Mouse (Mus musculus): ENCODE results near the gene Cpsf7. TPM values are rescaled to one million over a fixed set of nuclear protein-coding genes. Genes with fewer than 3 reads are reported as not detected.

The Cpsf7 gene
- polyA plus RNA-seq (2015; fragmentation: Nextera tagmentation; extraction: Ambion mirVana) = 41.7 and 47.6 TPM in 2 replicates

DNA sequence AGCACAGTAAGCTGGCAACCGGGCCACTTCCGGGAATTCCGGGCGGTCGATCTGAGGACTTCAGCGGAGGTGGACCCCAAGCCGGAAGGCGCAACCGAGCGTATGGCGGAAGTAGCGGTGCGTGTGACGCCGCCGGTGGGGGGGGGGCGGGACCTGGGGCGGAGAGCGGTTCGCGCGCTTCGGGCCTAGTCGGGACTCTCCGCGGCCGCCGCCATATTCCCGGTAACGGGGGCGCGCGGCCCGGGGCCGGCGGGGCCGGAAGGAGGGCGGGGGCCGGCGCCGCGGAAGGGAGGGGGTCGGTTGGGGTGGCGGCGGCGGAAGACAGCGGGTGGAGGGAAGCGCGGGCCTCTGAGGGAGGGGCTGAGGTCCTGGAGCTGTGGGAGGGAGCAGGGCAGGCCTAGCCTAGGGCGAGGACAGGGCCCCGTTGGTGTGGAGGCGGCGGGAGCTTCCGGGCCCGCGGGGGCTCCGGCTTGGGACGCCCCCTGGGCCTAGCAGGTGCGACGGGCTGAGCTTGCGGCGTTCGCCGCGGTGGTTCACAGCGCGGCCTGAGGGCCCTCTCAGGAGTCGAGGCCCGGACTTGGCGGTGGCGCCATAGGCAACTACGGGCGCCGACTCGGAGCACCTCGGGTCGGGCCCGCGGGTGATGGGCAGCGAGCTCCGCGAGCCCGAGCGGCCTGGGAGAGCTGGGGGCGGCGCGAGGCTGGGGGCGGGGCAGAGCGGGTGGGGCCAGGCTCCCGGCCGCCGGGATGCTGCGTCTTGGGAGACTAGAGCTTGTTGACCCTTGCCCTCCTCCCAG, at the start of gene Cpsf7:
Gene Cpsf7 (plus strand): TSS at position 161 of the 796 bp plus-strand sequence.
- H3K4me1 ChIP-seq (replicated peaks; ENCODE audit: control insufficient read depth, insufficient read depth, low read length) = peaks cover 15% of the 10 kb centered on the region

DNA sequence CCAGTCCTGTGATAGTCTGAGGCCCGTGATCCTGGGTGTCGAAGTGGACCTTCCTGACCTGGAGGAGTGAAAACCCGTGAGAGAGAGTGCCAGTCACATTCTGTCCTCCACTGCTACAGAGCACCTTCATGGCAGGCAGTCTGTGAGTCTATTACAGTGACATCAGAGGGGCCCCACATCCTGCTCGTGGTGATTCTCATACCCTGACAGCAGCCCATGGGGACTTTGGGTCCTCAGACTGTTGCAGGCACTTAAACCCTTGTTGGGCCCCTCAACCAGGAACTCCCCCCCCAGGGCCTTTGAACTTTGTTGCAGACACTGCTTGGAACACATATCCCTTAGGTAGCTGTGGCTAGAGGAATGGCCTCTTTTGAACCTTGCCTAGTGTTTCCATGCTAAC, 45.5 kb upstream of the Cpsf7 start:
- H3K4me1 ChIP-seq (replicated peaks; ENCODE audit: control insufficient read depth, insufficient read depth, low read length) = no peaks in the 10 kb centered on the region
- H3K4me3 ChIP-seq (ENCODE audit: low read length) = no peak overlapping the region
- H3K27me3 ChIP-seq (ENCODE audit: control insufficient read depth, insufficient read depth, low read depth, low read length) = no peaks in the 10 kb centered on the region
- H3K36me3 ChIP-seq (ENCODE audit: control insufficient read depth, insufficient read depth, low read length) = no peaks in the 10 kb centered on the region
- H3K9ac ChIP-seq (ENCODE audit: low read length) = no peak overlapping the region
- 49% methylated on average over 4 of the region's 4 CpGs for WGBS
- ATAC-seq (ENCODE audit: low read depth) = no peak
- no peak overlapping the region for H3K4me2 ChIP-seq (ENCODE audit: low read depth, low read length)
- no peaks in the 10 kb centered on the region for H3K9me3 ChIP-seq (ENCODE audit: control insufficient read depth, low read length)
- no peak overlapping the region for H3K27ac ChIP-seq (ENCODE audit: low read length)

More for the DNA sequence above, at the start of gene Cpsf7:
- Histone ChIP-seq H3K4me2 (ENCODE audit: low read depth, low read length) (peak within 1 kb of the TSS; percentile 81), H3K9ac (ENCODE audit: low read length) (peak within 1 kb of the TSS; percentile 100), H3K27me3 (ENCODE audit: control insufficient read depth, insufficient read depth, low read depth, low read length) (no peaks in the 10 kb centered on the region), H3K27ac (ENCODE audit: low read length) (peak within 1 kb of the TSS; percentile 98), H3K9me3 (ENCODE audit: control insufficient read depth, low read length) (no peaks in the 10 kb centered on the region), H3K4me3 (ENCODE audit: low read length) (peak within 1 kb of the TSS; percentile 97), H3K36me3 (ENCODE audit: control insufficient read depth, insufficient read depth, low read length) (peaks cover 7% of the 10 kb centered on the region)
- under 1% methylated on average over 62 of the region's 93 CpGs for WGBS
- ATAC-seq (ENCODE audit: low read depth) = peak; percentile 97

DNA sequence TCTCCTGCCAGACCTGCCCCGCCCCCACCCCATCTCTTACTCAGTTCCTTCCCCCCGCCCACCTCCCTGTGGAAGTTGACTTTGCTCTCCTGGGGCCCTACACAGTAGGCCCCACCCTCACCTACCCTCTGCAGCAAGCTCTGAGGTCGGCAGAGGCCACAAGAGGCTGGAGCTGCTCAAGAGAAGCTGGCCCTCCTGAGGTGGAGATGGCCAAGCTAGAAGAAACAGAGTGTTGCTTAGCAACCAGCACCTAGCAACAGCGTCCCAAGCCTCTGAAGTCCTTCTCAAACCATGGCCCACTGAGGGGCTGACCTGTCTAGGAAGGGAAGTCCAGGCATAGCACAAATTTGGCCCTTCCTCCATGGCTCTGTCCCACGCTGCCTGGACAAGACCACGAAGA, 42.4 kb upstream of the Cpsf7 start, which contains the start of gene Ppp1r32:
Gene Ppp1r32 (minus strand): TSS at position 226 of the 400 bp plus-strand sequence.
- Histone ChIP-seq H3K36me3 (ENCODE audit: control insufficient read depth, insufficient read depth, low read length) (no peaks in the 10 kb centered on the region), H3K4me3 (ENCODE audit: low read length) (no peak within 1 kb of the TSS), H3K27me3 (ENCODE audit: control insufficient read depth, insufficient read depth, low read depth, low read length) (no peaks in the 10 kb centered on the region), H3K9ac (ENCODE audit: low read length) (no peak within 1 kb of the TSS), H3K27ac (ENCODE audit: low read length) (no peak within 1 kb of the TSS), H3K4me1 (replicated peaks; ENCODE audit: control insufficient read depth, insufficient read depth, low read length) (no peaks in the 10 kb centered on the region), H3K9me3 (ENCODE audit: control insufficient read depth, low read length) (no peaks in the 10 kb centered on the region), H3K4me2 (ENCODE audit: low read depth, low read length) (no peak within 1 kb of the TSS)
- peak; percentile 59 for ATAC-seq (ENCODE audit: low read depth)
- 26% methylated on average over 6 of the region's 6 CpGs for WGBS

DNA sequence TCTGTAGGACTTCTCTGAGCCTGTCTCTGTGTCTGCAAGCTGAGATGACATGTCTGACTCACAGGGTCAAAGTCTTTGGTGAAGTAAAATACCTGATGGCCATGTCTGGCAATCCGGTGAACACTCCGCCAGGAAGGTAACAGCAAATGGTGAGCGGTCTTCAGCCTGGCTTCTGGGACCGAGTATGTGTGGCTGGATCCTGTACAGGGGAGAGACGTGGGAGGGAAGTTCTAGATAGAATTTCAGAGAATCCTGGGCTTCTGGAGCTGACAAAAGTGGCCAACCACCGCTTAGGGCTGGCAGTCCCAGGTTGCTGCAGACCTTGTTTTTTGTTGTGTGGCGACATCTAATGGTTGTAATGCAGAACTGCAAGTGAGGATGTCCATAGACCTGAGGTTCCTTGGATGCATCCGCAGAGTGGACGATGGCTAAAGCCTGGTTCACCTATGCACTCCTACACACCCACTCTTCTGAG, 38.8 kb upstream of the Cpsf7 start:
- Histone ChIP-seq H3K9me3 (ENCODE audit: control insufficient read depth, low read length) (no peaks in the 10 kb centered on the region), H3K9ac (ENCODE audit: low read length) (no peak overlapping the region), H3K4me2 (ENCODE audit: low read depth, low read length) (no peak overlapping the region), H3K36me3 (ENCODE audit: control insufficient read depth, insufficient read depth, low read length) (no peaks in the 10 kb centered on the region), H3K27me3 (ENCODE audit: control insufficient read depth, insufficient read depth, low read depth, low read length) (no peaks in the 10 kb centered on the region), H3K27ac (ENCODE audit: low read length) (no peak overlapping the region), H3K4me1 (replicated peaks; ENCODE audit: control insufficient read depth, insufficient read depth, low read length) (no peaks in the 10 kb centered on the region), H3K4me3 (ENCODE audit: low read length) (no peak overlapping the region)
- peak; percentile 84 for ATAC-seq (ENCODE audit: low read depth)
- WGBS = 19% methylated on average over 9 of the region's 9 CpGs

DNA sequence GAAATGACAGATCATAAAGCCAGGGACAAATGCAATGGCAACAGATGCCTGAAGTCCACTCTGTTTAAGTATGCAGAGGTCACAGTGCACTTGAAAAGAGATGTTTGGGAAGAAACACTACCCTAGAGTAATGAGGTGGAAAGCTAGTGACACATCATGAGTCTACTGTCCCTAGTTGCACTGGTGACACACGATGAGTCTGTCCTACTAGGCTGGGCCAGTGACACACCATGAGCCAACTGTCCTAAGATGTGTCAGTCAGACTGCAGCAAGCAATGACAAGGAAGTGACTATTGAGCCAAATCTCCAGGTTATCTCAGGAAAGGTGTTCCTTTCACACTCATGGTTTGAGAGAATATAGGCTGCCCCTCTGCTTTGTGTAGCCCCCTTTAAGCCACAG, 29.4 kb upstream of the Cpsf7 start:
- no peaks in the 10 kb centered on the region for H3K4me1 ChIP-seq (replicated peaks; ENCODE audit: control insufficient read depth, insufficient read depth, low read length)
- no peak overlapping the region for H3K27ac ChIP-seq (ENCODE audit: low read length)
- no peak for ATAC-seq (ENCODE audit: low read depth)
- WGBS = 68% methylated on average over 1 of the region's 1 CpGs
- H3K36me3 ChIP-seq (ENCODE audit: control insufficient read depth, insufficient read depth, low read length) = no peaks in the 10 kb centered on the region
- no peak overlapping the region for H3K4me2 ChIP-seq (ENCODE audit: low read depth, low read length)
- H3K9ac ChIP-seq (ENCODE audit: low read length) = no peak overlapping the region
- H3K27me3 ChIP-seq (ENCODE audit: control insufficient read depth, insufficient read depth, low read depth, low read length) = no peaks in the 10 kb centered on the region
- H3K9me3 ChIP-seq (ENCODE audit: control insufficient read depth, low read length) = no peaks in the 10 kb centered on the region
- H3K4me3 ChIP-seq (ENCODE audit: low read length) = no peak overlapping the region

DNA sequence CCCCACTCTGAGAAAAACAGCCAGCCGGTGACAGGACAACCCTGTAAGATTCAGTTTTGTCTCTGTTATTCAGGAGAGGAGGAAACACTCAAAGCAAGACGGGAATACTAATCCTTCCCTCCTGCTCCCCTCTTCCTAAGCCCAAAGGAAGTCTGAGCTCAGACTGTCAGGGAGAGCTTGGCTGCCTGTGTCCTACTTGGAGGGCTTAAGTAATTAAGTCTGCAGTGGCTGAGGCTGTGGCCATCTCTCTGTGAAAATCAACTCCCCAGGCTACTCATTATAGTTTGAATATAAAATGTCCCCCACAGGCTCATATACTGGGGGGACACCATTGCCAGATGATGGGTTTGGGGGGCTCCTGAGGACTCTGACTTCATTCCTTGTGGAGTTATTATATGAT, 28.1 kb upstream of the Cpsf7 start:
- peaks cover 6% of the 10 kb centered on the region for H3K36me3 ChIP-seq (ENCODE audit: control insufficient read depth, insufficient read depth, low read length)
- no peak overlapping the region for H3K4me3 ChIP-seq (ENCODE audit: low read length)
- H3K9me3 ChIP-seq (ENCODE audit: control insufficient read depth, low read length) = no peaks in the 10 kb centered on the region
- no peak for ATAC-seq (ENCODE audit: low read depth)
- H3K27me3 ChIP-seq (ENCODE audit: control insufficient read depth, insufficient read depth, low read depth, low read length) = no peaks in the 10 kb centered on the region
- WGBS = 67% methylated on average over 2 of the region's 2 CpGs
- H3K4me1 ChIP-seq (replicated peaks; ENCODE audit: control insufficient read depth, insufficient read depth, low read length) = no peaks in the 10 kb centered on the region
- H3K9ac ChIP-seq (ENCODE audit: low read length) = no peak overlapping the region
- H3K27ac ChIP-seq (ENCODE audit: low read length) = no peak overlapping the region
- no peak overlapping the region for H3K4me2 ChIP-seq (ENCODE audit: low read depth, low read length)

DNA sequence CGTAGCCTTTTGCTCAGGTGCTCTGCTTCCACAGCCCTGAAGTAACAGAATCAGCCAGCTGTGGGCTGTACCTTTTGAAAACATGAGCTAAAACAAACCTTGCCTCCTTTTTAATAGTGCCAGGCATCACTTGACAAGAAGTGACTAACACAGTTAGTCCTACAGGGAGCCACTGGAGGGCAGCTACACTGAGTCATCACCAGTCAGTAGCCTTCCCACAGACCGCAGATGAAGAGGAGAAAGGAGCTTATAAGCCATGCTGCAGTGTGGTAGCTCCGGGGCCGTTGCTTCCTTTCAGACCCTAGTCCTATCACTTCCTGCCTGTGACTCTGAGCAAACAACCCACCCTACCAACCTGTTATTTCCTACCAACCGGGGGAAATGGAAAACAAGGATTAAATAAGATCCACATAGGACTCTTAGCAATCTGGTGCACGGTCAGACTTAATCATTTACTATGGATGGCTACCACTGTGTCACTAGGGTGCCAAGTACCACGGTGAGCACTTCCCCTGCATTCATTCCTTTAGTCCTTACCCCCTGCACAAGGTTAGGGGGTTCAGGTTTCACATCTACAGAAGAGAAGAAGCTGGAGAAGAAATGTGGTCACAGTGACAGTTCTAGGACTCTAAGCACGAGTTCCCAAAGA, 27.4 kb upstream of the Cpsf7 start:
- H3K27ac ChIP-seq (ENCODE audit: low read length) = no peak overlapping the region
- no peak for ATAC-seq (ENCODE audit: low read depth)
- no peaks in the 10 kb centered on the region for H3K9me3 ChIP-seq (ENCODE audit: control insufficient read depth, low read length)
- WGBS = 41% methylated on average over 8 of the region's 8 CpGs
- no peaks in the 10 kb centered on the region for H3K27me3 ChIP-seq (ENCODE audit: control insufficient read depth, insufficient read depth, low read depth, low read length)
- peaks cover 7% of the 10 kb centered on the region for H3K36me3 ChIP-seq (ENCODE audit: control insufficient read depth, insufficient read depth, low read length)
- no peak overlapping the region for H3K4me3 ChIP-seq (ENCODE audit: low read length)
- H3K9ac ChIP-seq (ENCODE audit: low read length) = no peak overlapping the region
- no peaks in the 10 kb centered on the region for H3K4me1 ChIP-seq (replicated peaks; ENCODE audit: control insufficient read depth, insufficient read depth, low read length)
- H3K4me2 ChIP-seq (ENCODE audit: low read depth, low read length) = no peak overlapping the region

DNA sequence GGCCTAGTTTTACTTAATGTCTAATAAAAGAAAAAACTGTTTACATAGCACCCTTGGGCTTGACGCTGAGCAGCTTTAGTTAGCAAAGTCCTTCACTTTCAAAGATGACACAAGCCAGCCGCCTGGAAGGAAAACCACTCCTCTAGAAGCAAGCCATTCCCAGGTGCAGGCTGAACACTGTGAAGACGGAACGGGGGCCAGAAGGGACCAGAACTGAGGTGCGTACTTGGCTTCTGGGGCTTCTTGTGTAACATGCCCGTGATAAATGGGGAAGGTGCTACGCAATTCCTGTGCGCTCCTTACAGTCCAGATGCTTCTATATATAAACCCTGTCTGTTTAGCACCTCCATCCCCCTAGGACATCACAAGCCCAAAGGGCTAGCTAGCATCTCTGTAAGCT, 24.5 kb upstream of the Cpsf7 start:
- H3K4me1 ChIP-seq (replicated peaks; ENCODE audit: control insufficient read depth, insufficient read depth, low read length) = no peaks in the 10 kb centered on the region

DNA sequence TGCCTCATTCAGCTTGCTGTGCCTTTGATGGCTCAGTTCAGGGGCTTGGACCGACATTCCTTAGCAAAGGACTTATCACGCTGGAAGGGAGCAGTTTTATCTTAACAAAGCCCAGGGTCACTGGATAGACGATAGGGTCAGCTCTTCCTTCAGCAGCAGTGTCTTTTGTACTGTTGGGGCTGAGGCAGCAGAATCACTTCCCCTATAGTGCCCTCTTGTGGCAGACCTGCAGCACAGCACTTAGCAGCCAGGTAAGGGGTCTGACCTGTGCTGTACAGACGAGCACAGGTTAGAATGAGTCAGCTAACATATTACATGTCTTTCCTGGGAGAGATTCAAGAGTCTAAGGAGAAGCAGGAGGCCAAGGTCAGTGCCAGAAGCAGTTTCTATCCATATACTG, 22.5 kb upstream of the Cpsf7 start:
- H3K4me3 ChIP-seq (ENCODE audit: low read length) = no peak overlapping the region
- 8% methylated on average over 4 of the region's 4 CpGs for WGBS
- H3K9me3 ChIP-seq (ENCODE audit: control insufficient read depth, low read length) = no peaks in the 10 kb centered on the region
- ATAC-seq (ENCODE audit: low read depth) = peak; percentile 47; the same call in 1 of the 2 replicates
- H3K4me1 ChIP-seq (replicated peaks; ENCODE audit: control insufficient read depth, insufficient read depth, low read length) = no peaks in the 10 kb centered on the region
- no peaks in the 10 kb centered on the region for H3K27me3 ChIP-seq (ENCODE audit: control insufficient read depth, insufficient read depth, low read depth, low read length)
- peaks cover 10% of the 10 kb centered on the region for H3K36me3 ChIP-seq (ENCODE audit: control insufficient read depth, insufficient read depth, low read length)
- H3K9ac ChIP-seq (ENCODE audit: low read length) = no peak overlapping the region
- no peak overlapping the region for H3K27ac ChIP-seq (ENCODE audit: low read length)
- H3K4me2 ChIP-seq (ENCODE audit: low read depth, low read length) = no peak overlapping the region

More for the DNA sequence above, 24.5 kb upstream of the Cpsf7 start:
- 81% methylated on average over 8 of the region's 8 CpGs for WGBS
- H3K4me2 ChIP-seq (ENCODE audit: low read depth, low read length) = no peak overlapping the region
- H3K9me3 ChIP-seq (ENCODE audit: control insufficient read depth, low read length) = no peaks in the 10 kb centered on the region
- no peaks in the 10 kb centered on the region for H3K27me3 ChIP-seq (ENCODE audit: control insufficient read depth, insufficient read depth, low read depth, low read length)
- H3K4me3 ChIP-seq (ENCODE audit: low read length) = no peak overlapping the region
- no peak overlapping the region for H3K9ac ChIP-seq (ENCODE audit: low read length)
- H3K27ac ChIP-seq (ENCODE audit: low read length) = no peak overlapping the region
- ATAC-seq (ENCODE audit: low read depth) = no peak
- peaks cover 10% of the 10 kb centered on the region for H3K36me3 ChIP-seq (ENCODE audit: control insufficient read depth, insufficient read depth, low read length)
